Comparison of ENCODE assay signal across 8 mouse cellular contexts in genomic region chrX:72986841-72987519, GRCm38 (mm10). TPM values are rescaled to one million over a fixed set of nuclear protein-coding genes. Genes with fewer than 3 reads are reported as not detected.
DNase-seq lines count a peak whose midpoint lies in the region; ATAC-seq and TF ChIP-seq lines count a peak whose summit lies in the region.

Gene Zfp185, plus strand, starts transcription at chrX:72987339.

- ATAC-seq in Patski = peak; percentile 81
- peak; percentile 31; the same call in 1 of the 2 replicates for ATAC-seq in intestine, postnatal 0 days

- no peaks in the 10 kb centered on the region for H3K27me3 ChIP-seq in Patski
- H3K27me3 ChIP-seq in intestine, postnatal 0 days (replicated peaks; ENCODE audit: control insufficient read depth, insufficient read depth, low read length) = peaks cover 14% of the 10 kb centered on the region

- WGBS in intestine, postnatal 0 days = 26% methylated on average over 32 of the region's 45 CpGs
- WGBS in olfactory bulb, adult 2 months = 16% methylated on average over 45 of the region's 45 CpGs

- no peak for TF ChIP-seq POLR2A in olfactory bulb, adult 2 months (IDR thresholded peaks at IDR 0.05; ENCODE audit: insufficient read depth, low read depth, low read length)

- POLR2A ChIA-PET in Patski (lab: Charles Lee) = no interaction called here

- no peaks in the 10 kb centered on the region for H3K9me3 ChIP-seq in intestine, postnatal 0 days (ENCODE audit: control insufficient read depth)

- no peaks in the 10 kb centered on the region for H3K36me3 ChIP-seq in intestine, postnatal 0 days (ENCODE audit: control insufficient read depth, insufficient read depth)

- CTCF ChIA-PET in Patski (lab: Charles Lee) = no interaction called here

- peak within 1 kb of the TSS; percentile 39 for H3K4me3 ChIP-seq in intestine, postnatal 0 days (ENCODE audit: low read depth, low read length)
- H3K4me3 ChIP-seq in olfactory bulb, adult 2 months (ENCODE audit: insufficient read depth, low read depth, low read length) = peak within 1 kb of the TSS; percentile 44

- in situ Hi-C loops in Patski (cut with MboI; ENCODE audit: low pct_unique_long_range_greater_than_20kb) = no loop called here

- no peak for TF ChIP-seq CTCF in Patski (IDR thresholded peaks at IDR 0.05)
- no peak for TF ChIP-seq CTCF in intestine, postnatal 0 days (IDR thresholded peaks at IDR 0.05; ENCODE audit: low read depth)
- no peak for TF ChIP-seq CTCF in olfactory bulb, adult 2 months (IDR thresholded peaks at IDR 0.05; ENCODE audit: insufficient read depth, low read depth, low read length)

- H3K4me2 ChIP-seq in intestine, postnatal 0 days (replicated peaks; ENCODE audit: low read depth) = peak within 1 kb of the TSS; percentile 62

- H3K9ac ChIP-seq in intestine, postnatal 0 days (ENCODE audit: low read depth, low read length) = no peak within 1 kb of the TSS

- H3K4me1 ChIP-seq in intestine, postnatal 0 days (replicated peaks; ENCODE audit: control insufficient read depth, insufficient read depth, low read length) = no peaks in the 10 kb centered on the region
- peaks cover 9% of the 10 kb centered on the region; the same call in 1 of the 2 replicates for H3K4me1 ChIP-seq in olfactory bulb, adult 2 months (ENCODE audit: control insufficient read depth, insufficient read depth, low read length)

- DNase-seq in Patski (ENCODE audit: low read depth, low spot score) = no peak
- DNase-seq in embryo, embryonic 10.5 days (ENCODE audit: low spot score) = peak; percentile 64
- peak; percentile 40 to 62 for DNase-seq in heart, adult 18-20 months
- peak; percentile 71 to 72 for DNase-seq in lung, adult 18-20 months
- DNase-seq in B cell, adult 2 months = no peak
- no peak for DNase-seq in cerebellum, postnatal 36 days

- no peak within 1 kb of the TSS for H3K27ac ChIP-seq in intestine, postnatal 0 days (ENCODE audit: low read depth, low read length)
- no peak within 1 kb of the TSS for H3K27ac ChIP-seq in olfactory bulb, adult 2 months (ENCODE audit: insufficient read depth, low read depth, low read length)

RNA-seq across cellular contexts. Expression of gene Zfp185, which starts in this region (rescaled TPM):
- 15.8 TPM for polyA plus RNA-seq in Patski (2021)
- total RNA-seq in heart, adult 18-20 months (2021) = 1 to 10 TPM in 1 of 2 experiments, under 1 TPM in 1; 0.77 to 1.8 TPM
- polyA plus RNA-seq in intestine, postnatal 0 days (2015; fragmentation: Nextera tagmentation; extraction: Ambion mirVana) = 1.6 and 1.7 TPM in 2 replicates
- polyA plus RNA-seq in olfactory bulb, adult 2 months (2012; ENCODE audit: insufficient read depth, insufficient read length, low replicate concordance, missing spikeins) = not detected in 2 replicates

Comparison
In these comparisons a context has a peak if more than half of its experiments do, and no peak if none do; other contexts are left out.
1. DNase-seq: peak in embryo, embryonic 10.5 days (single experiment), heart, adult 18-20 months (2 of 2) and lung, adult 18-20 months (2 of 2); none in Patski (single experiment), B cell, adult 2 months (0 of 2) and cerebellum, postnatal 36 days (0 of 2).